Mouse (Mus musculus) megakaryocyte, embryonic 14.5 days (primary cell): ENCODE results near the gene Clstn1.

ENCODE experiments used
- FLI1 ChIP-seq: IDR thresholded peaks from 2 replicates; pipeline ENCODE4 v1.6.1; 2012; ENCODE audit warnings: low read length, inconsistent platforms, mixed read lengths
- GATA1 ChIP-seq: IDR thresholded peaks from 3 replicates; pipeline ENCODE4 v1.6.1; 2012; ENCODE audit warnings: mixed read lengths, low read length, inconsistent platforms, borderline replicate concordance

DNA sequence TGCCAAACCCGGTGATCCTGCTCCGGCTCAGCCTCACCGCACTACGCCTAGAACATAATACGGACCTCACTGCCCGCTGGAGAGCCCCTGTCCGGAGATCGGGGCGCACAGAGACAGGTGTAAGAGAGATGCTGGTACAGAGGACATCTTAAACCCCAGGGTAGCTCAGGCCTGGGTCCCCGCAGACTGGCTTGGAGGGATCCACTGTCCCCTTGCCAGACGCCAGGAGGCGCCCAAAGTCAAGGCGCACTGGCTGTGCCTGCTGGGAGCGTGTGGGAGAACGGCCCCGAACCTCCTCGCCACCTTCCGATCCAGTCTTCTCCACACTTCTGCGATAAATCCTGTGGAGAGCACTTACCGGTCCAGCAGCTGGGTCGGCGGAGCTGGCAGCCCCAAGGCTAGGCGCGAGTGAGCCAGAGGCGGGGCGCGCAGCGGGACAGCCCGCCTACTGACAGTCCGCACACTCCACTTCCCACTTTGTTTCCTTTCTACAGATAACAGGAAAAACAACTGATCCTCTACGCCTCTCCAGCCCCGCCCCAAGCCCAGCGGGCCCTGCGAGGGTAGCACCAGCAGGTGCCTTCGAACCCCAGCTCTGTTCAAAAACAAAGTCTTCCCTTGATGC lies 112.0 kb downstream of the Clstn1 start:
- TF ChIP-seq FLI1 (no peak), GATA1 (no peak)
